Mouse (Mus musculus) ES-Bruce4 (cell line): Measurements from ENCODE around the gene Eif4b.

Experiments used
- CTCF ChIP-seq: IDR thresholded peaks from one replicate; pipeline ENCODE4 v1.8.1; 2011; ENCODE audit warnings: low read depth, low read length
- POLR2A ChIP-seq: IDR thresholded peaks from one replicate; pipeline ENCODE4 v1.8.1; 2011; ENCODE audit warnings: low read length; ENCODE audit not compliant: insufficient read depth

DNA sequence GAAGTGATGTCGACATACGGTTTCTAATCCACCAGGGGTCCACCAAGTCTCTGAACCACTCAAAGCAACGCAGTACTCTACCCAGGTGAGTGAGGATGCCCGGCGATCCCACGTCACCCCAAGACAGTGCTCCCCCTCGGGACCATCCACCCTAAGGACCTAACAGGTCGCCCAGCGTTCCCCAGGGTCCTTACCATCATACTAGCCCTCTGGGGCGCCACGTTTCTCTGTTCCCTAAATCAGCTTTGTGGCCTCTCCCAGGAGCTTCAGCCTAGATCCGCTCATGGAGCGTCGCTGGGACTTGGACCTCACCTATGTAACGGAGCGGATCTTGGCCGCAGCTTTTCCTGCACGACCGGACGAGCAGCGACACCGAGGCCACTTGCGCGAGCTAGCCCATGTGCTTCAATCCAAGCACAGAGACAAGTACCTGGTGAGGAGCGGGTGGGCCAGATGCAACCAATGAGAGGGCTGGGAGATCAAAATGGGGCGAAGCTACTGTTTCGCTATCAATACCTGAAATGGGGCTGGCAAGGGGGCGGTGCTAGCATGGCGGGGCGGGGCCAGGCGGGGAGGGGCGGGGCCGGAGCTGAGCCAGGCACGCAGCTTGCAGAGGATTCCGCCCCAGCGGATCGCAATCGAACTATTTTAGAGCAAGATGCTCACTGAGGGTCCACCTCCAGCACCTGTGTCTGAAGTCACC lies 33.3 kb downstream of the Eif4b start:
- no peak for TF ChIP-seq POLR2A
- TF ChIP-seq CTCF, result no peak
